Mouse (Mus musculus) liver, embryonic 15.5 days (tissue): ENCODE data around the gene Snapc3. TPM values are rescaled to one million over a fixed set of nuclear protein-coding genes. Genes with fewer than 3 reads are reported as not detected.

Experiments
- ATAC-seq: fragments of 200-750 bp; cut with Nextera tagmentation; 2 replicates; pipeline ENCODE4 v1.8.0; 2017; ENCODE audit warnings: moderate number of reproducible peaks, mild to moderate bottlenecking, moderate library complexity; ENCODE audit not compliant: insufficient read depth
- H3K27ac ChIP-seq: fragments of 300-500 bp; sonication (generic); replicated peaks from 2 replicates; pipeline ENCODE4 v1.5.1; 2015; ENCODE audit warnings: mild to moderate bottlenecking, inconsistent platforms
- H3K27me3 ChIP-seq: fragments of 300-500 bp; sonication (generic); 2 replicates; pipeline ENCODE4 v1.6.1; 2015; ENCODE audit warnings: mild to moderate bottlenecking, inconsistent platforms
- H3K36me3 ChIP-seq: fragments of 300-500 bp; sonication (generic); replicated peaks from 2 replicates; pipeline ENCODE4 v1.6.1; 2015; ENCODE audit warnings: moderate library complexity, mild to moderate bottlenecking, inconsistent platforms
- H3K4me1 ChIP-seq: fragments of 300-500 bp; sonication (generic); replicated peaks from 2 replicates; pipeline ENCODE4 v1.6.1; 2015; ENCODE audit warnings: inconsistent platforms
- H3K4me2 ChIP-seq: fragments of 300-500 bp; sonication (generic); 2 replicates; pipeline ENCODE4 v1.6.1; 2015; ENCODE audit warnings: moderate library complexity, mild to moderate bottlenecking, inconsistent platforms
- H3K4me3 ChIP-seq: fragments of 300-500 bp; sonication (generic); replicated peaks from 2 replicates; pipeline ENCODE4 v1.5.1; 2015; ENCODE audit warnings: mild to moderate bottlenecking, inconsistent platforms
- H3K9ac ChIP-seq: fragments of 300-500 bp; sonication (generic); 2 replicates; pipeline ENCODE4 v1.6.1; 2015; ENCODE audit warnings: moderate library complexity, mild to moderate bottlenecking, inconsistent platforms
- H3K9me3 ChIP-seq: fragments of 300-500 bp; sonication (generic); replicated peaks from 2 replicates; pipeline ENCODE4 v1.6.1; 2016; ENCODE audit warnings: inconsistent platforms
- WGBS: fragments of 180-500 bp; shearing (Covaris S2); methylation state at CpG from one replicate; pipeline ENCODE4 v1.1.7; 2015; ENCODE audit warnings: mixed read lengths; ENCODE audit not compliant: insufficient replicate concordance; 5-methylcytosine and 5-hydroxymethylcytosine counted together
- polyA plus RNA-seq: library from polyadenylated mRNA; unstranded; fragments of >200 nt; fragmentation: Nextera tagmentation; extraction: Ambion mirVana; gene quantifications from 2 replicates; pipeline ENCODE4 v1.2.1, GENCODE M21; 2015

Snapc3 gene
- polyA plus RNA-seq = 8.6 and 8.7 TPM in 2 replicates

DNA sequence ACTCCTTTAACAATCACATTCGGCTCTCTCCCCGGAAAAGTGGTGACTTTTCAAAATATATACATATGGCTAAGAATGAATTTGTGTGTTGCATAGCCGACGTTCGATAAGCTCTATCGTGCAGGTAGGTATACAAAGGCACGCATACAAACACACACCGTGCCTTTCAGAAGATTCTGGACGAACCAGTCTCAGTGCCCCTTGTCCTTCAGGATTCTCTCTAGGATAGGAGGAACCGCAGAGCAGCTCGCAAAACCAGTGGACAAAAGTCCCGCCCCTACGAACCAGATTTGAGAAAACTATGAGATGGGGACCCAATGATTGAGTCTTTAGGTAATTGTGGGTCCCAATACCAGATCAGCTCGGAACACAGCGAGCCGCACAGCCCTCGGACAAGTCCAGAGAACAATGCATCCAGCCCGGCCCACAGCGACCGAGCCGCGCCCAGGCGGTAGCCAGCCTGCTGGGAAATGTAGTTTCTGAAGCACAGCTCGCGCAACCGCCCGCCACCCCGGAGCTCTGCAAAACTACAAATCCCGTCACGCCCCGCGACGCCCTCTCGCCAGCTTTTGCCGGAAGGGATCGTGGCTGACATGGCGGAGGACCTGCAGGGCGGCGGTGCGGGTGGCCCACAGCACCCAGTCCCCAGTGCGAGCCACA is at the start of gene Snapc3:
Snapc3 (plus strand) TSS at position 565 of the 660 bp plus-strand sequence.
- peak within 1 kb of the TSS; percentile 96 for H3K4me3 ChIP-seq
- no peaks in the 10 kb centered on the region for H3K36me3 ChIP-seq
- under 1% methylated on average over 41 of the region's 41 CpGs for WGBS
- H3K9me3 ChIP-seq = no peaks in the 10 kb centered on the region
- ATAC-seq = peak; percentile 98
- H3K4me1 ChIP-seq = peaks cover 18% of the 10 kb centered on the region
- peak within 1 kb of the TSS; percentile 67 for H3K27ac ChIP-seq
- H3K27me3 ChIP-seq = no peaks in the 10 kb centered on the region
- peak within 1 kb of the TSS; percentile 89 for H3K9ac ChIP-seq
- H3K4me2 ChIP-seq = peak within 1 kb of the TSS; percentile 82

DNA sequence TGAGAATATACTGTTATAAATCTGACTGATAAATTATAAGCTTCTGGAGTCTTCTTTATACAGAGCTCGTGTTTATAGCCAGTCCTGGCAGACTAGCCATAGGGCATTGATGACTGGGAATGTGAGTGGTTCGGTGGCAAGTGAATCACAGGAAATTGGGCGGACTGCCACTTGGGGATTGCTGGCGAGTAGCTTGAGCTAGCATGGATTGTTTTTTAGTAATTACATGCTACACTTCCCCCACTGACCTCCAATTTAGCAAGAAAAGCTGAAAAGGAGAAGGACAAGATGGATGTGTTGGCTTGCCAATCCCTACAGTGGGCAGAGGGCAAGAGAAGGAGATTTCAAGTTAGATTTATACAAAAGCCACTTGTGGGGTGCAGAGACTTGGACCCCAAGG is 44.1 kb upstream of the Snapc3 start:
- 37% methylated on average over 4 of the region's 4 CpGs for WGBS
- Histone ChIP-seq H3K4me1 (no peaks in the 10 kb centered on the region), H3K27me3 (no peaks in the 10 kb centered on the region)

DNA sequence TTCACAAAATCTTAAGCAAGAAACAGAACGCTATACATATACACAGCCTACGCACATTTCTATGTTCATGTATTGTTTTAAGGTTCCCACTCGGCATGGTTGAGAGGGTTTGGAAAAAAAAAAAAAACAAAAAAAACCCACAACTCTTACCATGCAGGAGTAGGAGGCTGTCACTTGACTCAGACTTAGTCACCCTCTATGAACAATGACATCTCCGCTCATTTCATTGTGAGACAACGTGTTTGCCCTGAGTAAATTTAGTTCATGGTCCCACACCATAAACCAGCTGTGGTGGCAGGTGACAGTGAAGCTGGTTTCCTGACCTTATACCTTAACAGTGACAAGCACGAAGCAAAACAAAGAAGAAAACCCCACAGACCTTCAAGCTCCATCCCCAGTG is 41.9 kb upstream of the Snapc3 start:
- H3K4me2 ChIP-seq = no peak overlapping the region
- H3K27me3 ChIP-seq = no peaks in the 10 kb centered on the region
- no peaks in the 10 kb centered on the region for H3K36me3 ChIP-seq
- H3K4me3 ChIP-seq = no peak overlapping the region
- no peaks in the 10 kb centered on the region for H3K4me1 ChIP-seq
- WGBS = 50% methylated on average over 6 of the region's 6 CpGs
- H3K9me3 ChIP-seq = no peaks in the 10 kb centered on the region
- no peak overlapping the region for H3K27ac ChIP-seq
- ATAC-seq = no peak
- no peak overlapping the region for H3K9ac ChIP-seq

More for the DNA sequence above, 44.1 kb upstream of the Snapc3 start:
- Histone ChIP-seq H3K9me3 (no peaks in the 10 kb centered on the region), H3K27ac (no peak overlapping the region), H3K4me2 (no peak overlapping the region), H3K4me3 (no peak overlapping the region), H3K36me3 (no peaks in the 10 kb centered on the region), H3K9ac (no peak overlapping the region)
- ATAC-seq = no peak

DNA sequence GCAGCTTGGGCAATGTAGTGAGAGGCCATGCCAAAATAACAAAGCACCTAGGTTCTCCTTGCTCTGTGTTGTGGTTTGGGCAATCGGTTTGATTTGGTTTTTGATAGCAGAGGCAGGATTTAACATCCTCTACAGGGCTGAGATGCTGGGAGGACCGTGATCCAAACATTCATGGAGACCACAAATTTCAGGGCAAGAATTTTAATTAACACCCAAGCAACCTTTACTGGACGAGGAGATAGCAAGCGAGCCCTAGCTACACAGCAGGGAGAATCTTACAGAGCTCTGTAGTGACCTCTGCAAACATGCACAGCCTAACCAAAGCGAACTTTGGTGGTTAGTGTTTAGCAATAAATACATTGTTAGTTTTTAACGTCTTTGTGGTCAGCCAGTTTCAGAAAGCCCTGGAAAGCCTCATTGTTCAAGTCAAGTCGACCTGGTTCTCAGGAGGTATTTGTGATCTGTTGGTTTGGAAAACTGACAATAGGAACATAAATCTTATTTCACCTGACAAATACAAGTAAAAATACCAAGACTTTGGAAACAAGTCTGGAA is 41.0 kb upstream of the Snapc3 start:
- Histone ChIP-seq H3K9me3 (no peaks in the 10 kb centered on the region), H3K4me2 (no peak overlapping the region), H3K27me3 (no peaks in the 10 kb centered on the region), H3K27ac (no peak overlapping the region), H3K9ac (no peak overlapping the region), H3K36me3 (no peaks in the 10 kb centered on the region), H3K4me1 (no peaks in the 10 kb centered on the region), H3K4me3 (no peak overlapping the region)
- 29% methylated on average over 7 of the region's 7 CpGs for WGBS
- ATAC-seq = no peak

DNA sequence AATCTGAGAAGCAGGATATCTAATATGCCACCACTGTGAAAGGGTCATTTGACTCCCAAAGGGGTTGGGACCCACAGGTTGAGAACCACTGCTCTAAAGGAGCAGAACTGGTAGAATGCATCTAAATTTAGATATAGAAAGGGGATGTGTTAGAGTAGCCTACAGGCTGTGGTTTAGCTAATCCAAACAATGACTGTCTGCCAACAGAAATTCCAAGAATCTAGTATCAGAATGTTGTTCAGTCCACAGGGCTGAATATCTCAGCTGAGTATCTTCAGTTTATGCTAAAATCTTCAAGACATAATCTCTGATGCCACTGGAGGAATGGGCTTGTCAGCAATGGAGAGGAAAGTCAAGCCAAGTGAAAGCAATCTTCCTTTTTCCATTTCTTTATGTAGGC is 38.5 kb upstream of the Snapc3 start:
- Histone ChIP-seq H3K4me3 (no peak overlapping the region), H3K9ac (no peak overlapping the region), H3K9me3 (no peaks in the 10 kb centered on the region), H3K36me3 (no peaks in the 10 kb centered on the region), H3K4me2 (no peak overlapping the region), H3K27ac (no peak overlapping the region), H3K27me3 (no peaks in the 10 kb centered on the region), H3K4me1 (no peaks in the 10 kb centered on the region)
- no peak for ATAC-seq

DNA sequence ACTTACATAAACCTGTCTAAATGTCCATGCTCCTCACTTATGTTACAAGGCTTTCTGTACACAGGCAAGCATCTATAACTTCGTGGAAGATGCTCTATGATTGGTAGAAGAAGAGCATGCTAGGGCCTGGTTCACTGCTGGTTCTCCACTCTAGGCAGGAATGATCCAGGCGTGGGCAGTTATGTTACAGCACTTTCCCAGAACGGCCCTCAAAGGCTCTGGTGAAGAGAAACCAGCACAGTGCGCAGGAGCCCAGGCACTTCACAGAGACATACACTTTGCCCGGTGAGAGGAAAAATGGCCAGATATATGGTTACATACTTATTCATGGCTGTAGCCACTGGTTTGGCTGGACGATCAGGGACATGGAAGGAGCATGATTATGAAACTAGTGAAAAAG is 37.8 kb upstream of the Snapc3 start:
- Histone ChIP-seq H3K4me2 (no peak overlapping the region), H3K27me3 (no peaks in the 10 kb centered on the region), H3K4me3 (no peak overlapping the region), H3K9me3 (no peaks in the 10 kb centered on the region), H3K36me3 (no peaks in the 10 kb centered on the region), H3K27ac (no peak overlapping the region), H3K4me1 (no peaks in the 10 kb centered on the region), H3K9ac (no peak overlapping the region)
- WGBS = 65% methylated on average over 6 of the region's 6 CpGs
- no peak for ATAC-seq

DNA sequence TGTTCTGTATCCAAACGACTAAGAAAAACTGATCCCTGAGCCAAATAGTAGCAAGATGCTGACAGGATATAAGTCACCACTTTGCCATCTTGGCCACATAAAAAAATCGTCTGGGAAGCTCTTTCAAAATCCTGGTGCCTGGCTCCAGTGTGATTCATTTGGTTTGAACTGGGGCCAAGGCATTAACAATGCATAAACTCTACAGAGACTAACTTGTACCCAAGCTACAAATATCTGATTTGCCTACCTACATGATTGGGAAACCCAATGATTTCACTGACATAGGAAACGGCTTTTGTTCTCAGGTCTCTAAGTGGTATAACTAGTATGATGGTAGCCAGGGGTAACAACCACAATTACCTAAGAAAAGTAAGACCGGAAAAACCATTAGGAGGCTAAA is 37.3 kb upstream of the Snapc3 start:
- H3K9me3 ChIP-seq = no peaks in the 10 kb centered on the region
- ATAC-seq = no peak
- H3K9ac ChIP-seq = no peak overlapping the region
- no peak overlapping the region for H3K4me2 ChIP-seq
- no peak overlapping the region for H3K27ac ChIP-seq
- WGBS = 57% methylated on average over 4 of the region's 4 CpGs
- no peaks in the 10 kb centered on the region for H3K36me3 ChIP-seq
- no peaks in the 10 kb centered on the region for H3K27me3 ChIP-seq
- H3K4me1 ChIP-seq = no peaks in the 10 kb centered on the region
- H3K4me3 ChIP-seq = no peak overlapping the region

DNA sequence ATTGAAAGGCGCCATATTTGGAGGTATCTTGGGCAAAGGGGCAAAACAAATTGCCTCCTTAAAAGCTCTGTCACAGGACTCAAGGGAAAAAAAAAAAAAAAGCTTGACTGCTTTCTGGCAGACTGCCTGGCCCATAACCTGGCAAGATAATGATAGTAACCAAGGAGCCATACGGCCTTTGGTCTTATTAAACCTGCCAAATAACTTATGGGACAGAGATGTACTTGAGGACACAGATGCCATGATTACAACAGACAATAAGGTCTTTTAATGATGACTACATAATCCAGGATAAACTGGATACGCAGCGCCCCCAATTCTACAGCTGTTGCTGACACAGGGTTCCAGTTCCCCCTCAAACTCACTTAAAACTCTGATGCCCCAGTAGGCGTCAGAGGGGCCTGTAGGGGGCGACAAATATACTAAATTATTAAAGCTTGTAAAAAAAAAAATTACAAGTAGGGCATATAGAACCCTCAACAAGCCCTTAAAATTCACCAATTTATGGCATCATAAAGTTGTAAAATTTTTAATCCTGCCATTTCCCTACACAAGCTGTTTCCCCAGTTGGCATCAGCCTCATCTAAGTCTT is 33.5 kb upstream of the Snapc3 start:
- H3K27ac ChIP-seq = no peak overlapping the region
- H3K9me3 ChIP-seq = no peaks in the 10 kb centered on the region
- H3K27me3 ChIP-seq = no peaks in the 10 kb centered on the region
- no peaks in the 10 kb centered on the region for H3K36me3 ChIP-seq
- 41% methylated on average over 6 of the region's 6 CpGs for WGBS
- H3K4me3 ChIP-seq = no peak overlapping the region
- no peak overlapping the region for H3K4me2 ChIP-seq
- H3K4me1 ChIP-seq = no peaks in the 10 kb centered on the region
- no peak overlapping the region for H3K9ac ChIP-seq
- no peak for ATAC-seq

DNA sequence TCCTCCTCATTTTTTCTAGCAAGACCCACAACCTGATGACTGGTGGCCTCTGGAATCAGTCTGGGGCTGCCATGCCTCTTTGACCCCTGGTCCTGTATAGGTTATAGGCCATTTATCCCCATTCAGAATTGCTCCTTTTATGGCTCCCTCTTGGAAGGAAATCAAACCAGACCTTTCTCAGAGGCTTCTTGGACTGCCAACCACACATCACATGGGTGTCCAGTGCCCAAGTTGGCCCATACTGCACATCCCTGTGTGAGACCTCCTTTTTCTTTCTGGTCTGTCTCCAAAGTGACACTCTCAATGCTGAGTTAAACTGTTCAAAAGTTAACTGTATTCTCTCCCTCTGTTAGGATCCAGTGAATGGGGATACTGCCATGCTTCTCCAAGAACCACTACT is 32.4 kb upstream of the Snapc3 start:
- H3K36me3 ChIP-seq = no peaks in the 10 kb centered on the region
- no peak overlapping the region for H3K9ac ChIP-seq
- no peak for ATAC-seq
- no peak overlapping the region for H3K4me3 ChIP-seq
- H3K27me3 ChIP-seq = no peaks in the 10 kb centered on the region
- H3K27ac ChIP-seq = no peak overlapping the region
- H3K4me1 ChIP-seq = no peaks in the 10 kb centered on the region
- H3K9me3 ChIP-seq = no peaks in the 10 kb centered on the region
- H3K4me2 ChIP-seq = no peak overlapping the region

DNA sequence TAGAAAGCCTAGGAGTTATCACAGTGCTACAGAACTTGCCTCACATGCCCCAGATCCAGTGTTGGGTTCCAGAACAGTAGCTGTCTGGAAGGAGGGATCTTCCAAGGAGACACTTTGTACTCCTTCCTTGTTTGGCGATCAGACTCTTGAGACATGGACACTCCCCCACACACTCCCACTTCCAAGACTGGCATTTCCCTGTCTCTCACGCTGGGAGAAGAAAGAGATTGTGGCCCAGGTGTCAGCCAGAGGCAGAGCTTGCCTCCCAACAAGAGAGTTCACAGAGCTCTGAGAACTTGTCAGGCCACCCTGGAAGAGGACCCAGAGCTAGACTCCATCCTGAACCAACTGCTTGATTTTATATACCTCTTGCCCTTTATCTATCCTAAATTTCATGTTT is 27.0 kb upstream of the Snapc3 start:
- no peak for ATAC-seq
- H3K36me3 ChIP-seq = no peaks in the 10 kb centered on the region
- no peaks in the 10 kb centered on the region for H3K4me1 ChIP-seq
- no peak overlapping the region for H3K27ac ChIP-seq
- H3K4me2 ChIP-seq = no peak overlapping the region
- H3K27me3 ChIP-seq = no peaks in the 10 kb centered on the region
- WGBS = 37% methylated on average over 2 of the region's 2 CpGs
- no peak overlapping the region for H3K4me3 ChIP-seq
- H3K9ac ChIP-seq = no peak overlapping the region
- no peaks in the 10 kb centered on the region for H3K9me3 ChIP-seq

DNA sequence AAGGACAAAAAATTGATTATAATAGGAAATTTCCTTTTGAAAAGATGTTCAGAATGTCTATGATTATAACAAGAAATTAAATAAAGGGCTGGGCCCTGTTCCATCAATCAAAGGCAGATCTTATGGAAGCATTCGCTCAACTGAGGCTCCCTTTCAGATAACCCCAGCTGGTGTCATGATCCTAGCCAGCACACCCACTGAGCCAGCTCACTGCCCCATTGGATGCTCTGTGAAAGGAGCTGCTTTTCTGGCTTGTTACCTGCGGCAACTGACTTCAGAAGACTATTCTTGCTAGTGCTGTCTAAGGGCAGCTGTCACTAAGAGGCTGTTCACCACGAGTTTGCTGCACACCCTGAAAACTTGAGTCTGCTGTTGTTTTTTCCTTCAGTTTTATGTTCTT is 25.6 kb upstream of the Snapc3 start:
- no peak overlapping the region for H3K27ac ChIP-seq
- H3K36me3 ChIP-seq = no peaks in the 10 kb centered on the region
- no peak overlapping the region for H3K4me2 ChIP-seq
- H3K9me3 ChIP-seq = no peaks in the 10 kb centered on the region
- ATAC-seq = no peak
- no peaks in the 10 kb centered on the region for H3K27me3 ChIP-seq
- H3K9ac ChIP-seq = no peak overlapping the region
- no peak overlapping the region for H3K4me3 ChIP-seq
- H3K4me1 ChIP-seq = no peaks in the 10 kb centered on the region
- WGBS = 40% methylated on average over 3 of the region's 3 CpGs

DNA sequence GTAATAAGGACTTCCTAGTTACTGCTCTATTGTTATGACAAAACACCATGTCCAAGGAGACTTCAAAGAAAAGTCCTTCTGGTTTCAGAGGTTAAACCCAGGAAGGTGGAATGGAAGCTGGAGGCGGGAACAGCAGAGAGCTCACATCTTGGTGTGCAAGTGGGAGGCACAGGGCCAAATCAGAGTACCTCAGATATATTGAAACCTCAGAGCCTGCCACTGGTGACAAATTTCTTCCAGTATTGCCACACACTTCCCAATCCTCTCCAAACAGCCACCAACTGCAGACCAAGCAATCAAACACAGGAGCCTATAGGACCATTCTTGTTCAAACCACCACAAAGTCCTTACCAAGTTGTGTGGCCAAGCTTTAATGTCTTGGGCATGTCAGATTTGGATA is 23.8 kb upstream of the Snapc3 start:
- ATAC-seq = no peak
- H3K4me2 ChIP-seq = no peak overlapping the region
- no peaks in the 10 kb centered on the region for H3K4me1 ChIP-seq
- H3K4me3 ChIP-seq = no peak overlapping the region
- 58% methylated on average over 1 of the region's 1 CpGs for WGBS
- H3K9me3 ChIP-seq = no peaks in the 10 kb centered on the region
- no peak overlapping the region for H3K9ac ChIP-seq
- no peak overlapping the region for H3K27ac ChIP-seq
- no peaks in the 10 kb centered on the region for H3K27me3 ChIP-seq
- H3K36me3 ChIP-seq = no peaks in the 10 kb centered on the region
